Comparison of ENCODE assay signal across 19 mouse cellular contexts in the genomic region with DNA sequence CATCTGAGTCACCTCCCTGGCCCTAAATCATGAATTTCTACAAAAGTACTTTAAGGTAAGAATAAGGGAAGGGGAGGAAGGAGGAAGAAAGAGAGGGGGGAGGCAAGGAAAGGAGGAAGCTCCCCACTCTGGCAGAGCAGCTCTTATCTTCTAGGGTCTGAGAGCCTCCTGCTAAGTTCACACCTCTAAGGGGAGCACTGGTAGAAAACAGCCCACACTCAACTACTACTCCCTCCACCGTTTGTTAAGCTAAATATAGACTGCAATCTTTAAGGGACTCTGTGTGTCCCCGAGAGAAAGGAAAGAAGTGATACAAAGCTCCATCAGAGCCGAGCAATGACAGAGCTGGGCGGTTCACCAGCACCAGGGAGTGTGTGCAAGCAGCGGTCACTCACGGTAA. TPM values are rescaled to one million over a fixed set of nuclear protein-coding genes. Genes with fewer than 3 reads are reported as not detected.
DNase-seq lines count a peak whose midpoint lies in the region; ATAC-seq lines count a peak whose summit lies in the region.
"Had no signal": no experiment of that assay in that cellular context is flagged by ENCODE, and none has a peak within 500 bp of the region (broad histone marks: within the 10 kb centered on the region; RNA-seq: fewer than 3 reads in every experiment).

No protein-coding gene starts in this region.

- H3K9ac ChIP-seq in heart, embryonic 11.5 days (ENCODE audit: low read depth, low read length), result no peak overlapping the region
- H3K9ac ChIP-seq in hindbrain, embryonic 16.5 days (ENCODE audit: low read depth, low read length), result no peak overlapping the region
- H3K9ac ChIP-seq in neural tube, embryonic 13.5 days, result no peak overlapping the region
- H3K9ac ChIP-seq: liver, embryonic 14.5 days; midbrain, embryonic 15.5 days had no signal

- H3K27me3 ChIP-seq in heart, embryonic 11.5 days (ENCODE audit: control insufficient read depth, insufficient read depth, low read length), result no peaks in the 10 kb centered on the region
- no peaks in the 10 kb centered on the region for H3K27me3 ChIP-seq in hindbrain, embryonic 10.5 days (ENCODE audit: insufficient read depth, poor library complexity, severe bottlenecking)
- no peaks in the 10 kb centered on the region for H3K27me3 ChIP-seq in hindbrain, embryonic 16.5 days (replicated peaks; ENCODE audit: control insufficient read depth, insufficient read depth, low read length)
- no peaks in the 10 kb centered on the region for H3K27me3 ChIP-seq in neural tube, embryonic 13.5 days
- H3K27me3 ChIP-seq: CH12.LX; midbrain, embryonic 15.5 days had no signal

- peaks cover 78% of the 10 kb centered on the region for H3K4me1 ChIP-seq in heart, embryonic 11.5 days (ENCODE audit: control insufficient read depth, insufficient read depth, low read length)
- peaks cover 76% of the 10 kb centered on the region for H3K4me1 ChIP-seq in hindbrain, embryonic 10.5 days (replicated peaks)
- peaks cover 13% of the 10 kb centered on the region for H3K4me1 ChIP-seq in hindbrain, embryonic 16.5 days (ENCODE audit: control insufficient read depth, insufficient read depth, low read depth, low read length)
- H3K4me1 ChIP-seq in neural tube, embryonic 13.5 days (replicated peaks), result peaks cover 86% of the 10 kb centered on the region

- WGBS in heart, embryonic 11.5 days (ENCODE audit: insufficient replicate concordance), result 3% methylated on average over 6 of the region's 6 CpGs
- 9% methylated on average over 6 of the region's 6 CpGs for WGBS in hindbrain, embryonic 10.5 days
- 14% methylated on average over 6 of the region's 6 CpGs for WGBS in hindbrain, embryonic 16.5 days
- 12% methylated on average over 6 of the region's 6 CpGs for WGBS in neural tube, embryonic 13.5 days

- peak overlapping the region; percentile 57 for H3K4me2 ChIP-seq in heart, embryonic 11.5 days
- H3K4me2 ChIP-seq in hindbrain, embryonic 16.5 days (ENCODE audit: low read length), result no peak overlapping the region
- H3K4me2 ChIP-seq in neural tube, embryonic 13.5 days, result peak overlapping the region; percentile 21; the same call in 1 of the 2 replicates
- H3K4me2 ChIP-seq: midbrain, embryonic 15.5 days had no signal

- no peaks in the 10 kb centered on the region for H3K36me3 ChIP-seq in heart, embryonic 11.5 days (ENCODE audit: control insufficient read depth, insufficient read depth, low read length)
- H3K36me3 ChIP-seq in hindbrain, embryonic 10.5 days, result 0 out of 2 replicates have a peak, but pooled peaks cover 3% of the 10 kb centered on the region
- no peaks in the 10 kb centered on the region for H3K36me3 ChIP-seq in hindbrain, embryonic 16.5 days (ENCODE audit: control insufficient read depth, insufficient read depth, low read length)
- no peaks in the 10 kb centered on the region for H3K36me3 ChIP-seq in neural tube, embryonic 13.5 days
- H3K36me3 ChIP-seq: midbrain, embryonic 15.5 days had no signal

- H3K4me3 ChIP-seq in heart, embryonic 11.5 days (ENCODE audit: low read depth, low read length), result peak overlapping the region; percentile 19; the same call in 1 of the 2 replicates
- no peak overlapping the region for H3K4me3 ChIP-seq in hindbrain, embryonic 10.5 days
- H3K4me3 ChIP-seq in hindbrain, embryonic 16.5 days (ENCODE audit: low read length), result no peak overlapping the region
- H3K4me3 ChIP-seq in neural tube, embryonic 13.5 days, result no peak overlapping the region
- H3K4me3 ChIP-seq: layer of hippocampus, adult 2 months; midbrain, embryonic 15.5 days; myocyte had no signal

- no peak for DNase-seq in heart, adult 11 months
- DNase-seq in hindbrain, embryonic 10.5 days (ENCODE audit: low spot score), result no peak
- no peak for DNase-seq in neural tube, embryonic 10.5 days (ENCODE audit: extremely low spot score, low spot score)
- no peak for DNase-seq in right cerebral cortex, postnatal 4 days
- DNase-seq: cerebellum, adult 9-11 months; gastrocnemius, postnatal 14 days; kidney, adult 2 months; kidney, postnatal 10 days had no signal

- no peaks in the 10 kb centered on the region for H3K9me3 ChIP-seq in heart, embryonic 11.5 days (replicated peaks; ENCODE audit: control insufficient read depth, low read length)
- no peaks in the 10 kb centered on the region for H3K9me3 ChIP-seq in hindbrain, embryonic 10.5 days
- H3K9me3 ChIP-seq in hindbrain, embryonic 16.5 days (ENCODE audit: control insufficient read depth, low read length), result no peaks in the 10 kb centered on the region
- H3K9me3 ChIP-seq in neural tube, embryonic 13.5 days, result no peaks in the 10 kb centered on the region
- H3K9me3 ChIP-seq: midbrain, embryonic 15.5 days had no signal

- H3K27ac ChIP-seq in heart, embryonic 11.5 days (ENCODE audit: low read depth, low read length), result peak overlapping the region; percentile 86
- 0 out of 2 replicates have a peak overlapping the region, but pooled peaks have one; percentile 19 for H3K27ac ChIP-seq in hindbrain, embryonic 10.5 days
- no peak overlapping the region for H3K27ac ChIP-seq in hindbrain, embryonic 16.5 days (ENCODE audit: low read depth, low read length)
- peak overlapping the region; percentile 49; the same call in 1 of the 2 replicates for H3K27ac ChIP-seq in neural tube, embryonic 13.5 days (replicated peaks)
- H3K27ac ChIP-seq: layer of hippocampus, adult 2 months; liver, embryonic 14.5 days; midbrain, embryonic 15.5 days; stomach, postnatal 0 days had no signal

- ATAC-seq in heart, embryonic 11.5 days (replicated peaks; ENCODE audit: insufficient number of reproducible peaks, low FRiP score, low TSS enrichment), result peak; percentile 56; the same call in 1 of the 2 replicates
- ATAC-seq in hindbrain, embryonic 16.5 days, result no peak
- ATAC-seq in neural tube, embryonic 13.5 days (ENCODE audit: low read depth), result no peak
- ATAC-seq: forebrain, embryonic 14.5 days; inflammation-experienced regulatory T-cells, adult 6 months; midbrain, embryonic 15.5 days had no signal

RNA-seq across cellular contexts. Expression of a gene that starts 24.6 kb away (rescaled TPM):
- polyA plus RNA-seq in heart, embryonic 11.5 days (2014; fragmentation: Nextera tagmentation; extraction: Ambion mirVana), result 38.1 and 40.8 TPM in 2 replicates
- 29.4 and 30.7 TPM in 2 replicates for polyA plus RNA-seq in hindbrain, embryonic 10.5 days (2016; fragmentation: Nextera tagmentation; extraction: Ambion mirVana)
- 29.3 and 32.1 TPM in 2 replicates for polyA plus RNA-seq in hindbrain, embryonic 16.5 days (2015; fragmentation: Nextera tagmentation; extraction: Ambion mirVana)
- 41.5 and 45.4 TPM in 2 replicates for polyA plus RNA-seq in neural tube, embryonic 13.5 days (2015; fragmentation: Nextera tagmentation; extraction: Ambion mirVana)
